Mouse (Mus musculus) mouse embryonic stem cell (cell line): ENCODE measurements around the gene Pdk4.

Experiments
- in situ Hi-C, 2 experiments: fragments of 300-500 bp; cut with MboI; formaldehyde crosslinking; loops; 1 replicate in 1 of 2; 3 replicates in 1 of 2; pipeline ENCODE4 v1.14.3; 2019 to 2020; ENCODE audit warnings: low sequenced_read_pairs in 2 of 2, low pct_unique_long_range_greater_than_20kb in 1 of 2, mixed read lengths in 1 of 2; ENCODE audit not compliant: unreplicated experiment in 1 of 2

Pdk4 gene

DNA sequence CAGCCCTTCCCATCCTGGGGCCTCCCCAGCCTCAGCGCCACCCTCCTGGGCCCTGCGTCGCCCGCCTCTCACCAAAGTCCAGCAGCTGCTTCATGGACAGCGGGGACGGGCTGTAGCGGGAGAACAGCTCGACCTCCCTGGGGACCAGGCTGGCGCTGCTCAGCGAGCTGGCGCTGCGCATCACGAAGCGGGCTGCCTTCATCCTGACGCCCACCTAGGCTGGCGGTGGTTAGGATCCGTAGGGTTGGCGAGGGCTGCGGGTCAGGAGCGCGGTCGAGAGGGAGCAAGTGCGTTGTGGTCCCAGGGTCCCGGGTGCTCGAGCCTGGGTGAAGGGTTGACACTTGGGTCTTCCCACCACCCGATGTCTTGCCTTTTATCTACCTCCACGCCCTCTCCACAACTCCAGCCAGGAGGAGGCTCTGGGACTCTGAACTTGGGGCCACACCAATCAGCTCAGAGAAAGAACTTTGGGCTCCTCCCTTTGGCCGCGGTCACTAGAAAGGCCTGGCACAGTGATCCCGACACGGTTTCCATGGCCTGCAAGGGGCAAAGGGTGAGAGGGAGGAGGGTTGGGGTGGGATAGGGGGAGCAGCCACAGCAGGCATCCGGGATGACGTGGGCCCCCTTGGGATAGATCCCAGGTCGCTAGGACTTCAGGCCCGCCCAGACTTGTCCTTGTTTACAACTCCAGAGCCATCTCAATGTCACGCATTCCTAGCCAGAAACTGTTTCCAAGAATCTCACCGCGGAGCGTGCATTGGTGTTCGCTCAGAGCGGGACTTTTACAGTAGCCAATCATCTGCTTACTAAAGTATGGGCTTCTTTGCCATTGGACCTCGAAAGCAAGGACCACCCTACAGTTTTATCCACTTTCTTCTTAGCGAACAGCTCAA, at the start of gene Pdk4:
Pdk4 (minus strand) TSS at position 349 of the 893 bp plus-strand sequence.
- in situ Hi-C loops: no loop called here

DNA sequence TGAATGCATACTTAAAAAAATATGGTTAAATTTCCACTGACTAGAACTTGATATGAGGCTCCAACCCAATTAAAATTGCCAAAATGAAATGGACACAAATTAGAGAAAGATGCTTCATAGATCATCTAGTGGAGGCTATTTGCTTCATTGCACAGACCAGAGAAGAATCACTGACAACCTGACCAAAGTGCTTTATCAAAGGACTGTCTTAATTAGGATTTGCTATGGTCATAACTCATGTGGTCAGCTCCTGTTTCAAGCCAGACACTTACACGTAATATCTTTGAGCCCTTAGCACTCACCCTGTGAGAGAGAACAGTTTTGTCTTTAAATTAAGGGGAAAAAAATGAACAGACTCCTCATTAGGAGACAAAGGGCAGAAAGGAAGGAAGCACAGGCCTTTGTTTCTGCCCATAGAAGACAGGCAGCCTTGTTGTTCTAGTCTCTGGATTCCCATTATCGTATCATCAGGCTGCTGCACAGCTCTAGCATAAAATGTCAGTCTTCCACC, 41.8 kb upstream of the Pdk4 start:
- in situ Hi-C loops: no loop called here

DNA sequence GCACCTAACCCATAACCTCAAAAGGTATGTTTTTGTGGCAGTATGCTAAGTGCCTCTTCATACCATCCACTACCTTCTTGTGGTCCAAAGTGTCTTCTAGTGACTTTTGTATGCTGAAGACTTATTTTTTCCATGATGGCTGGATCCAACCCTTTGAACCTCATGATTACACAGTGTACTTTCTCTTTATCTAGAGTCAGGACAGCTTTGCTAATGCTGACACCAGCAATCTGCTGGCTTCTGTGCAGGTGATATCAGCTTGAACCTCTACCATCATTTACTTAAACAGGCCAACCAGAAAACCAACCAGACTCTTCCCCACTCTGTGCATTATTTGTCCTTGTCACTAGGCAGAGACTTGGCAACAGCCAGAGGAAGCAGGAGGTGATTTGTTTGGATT, 39.6 kb upstream of the Pdk4 start:
- in situ Hi-C loops: no loop called here

DNA sequence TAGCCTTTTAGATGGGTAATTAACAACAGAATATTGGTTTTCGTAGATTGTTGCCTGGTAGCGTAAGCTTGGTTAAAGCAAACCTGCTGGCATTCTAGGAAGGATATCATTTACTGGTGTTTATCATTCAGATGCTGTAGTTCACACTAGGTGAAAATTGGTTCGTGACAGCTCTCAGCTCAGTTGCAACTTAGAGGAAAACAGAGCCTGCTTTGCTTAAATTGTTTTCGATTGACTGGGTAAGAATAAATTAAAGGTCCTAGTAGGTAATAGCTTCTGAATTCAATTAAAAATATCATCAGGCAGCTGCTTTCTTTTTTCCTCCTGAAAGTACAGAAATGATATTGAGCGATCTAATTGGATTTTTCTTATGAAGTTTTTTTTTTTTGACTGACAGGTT, 21.0 kb upstream of the Pdk4 start:
- in situ Hi-C loops: no loop called here

DNA sequence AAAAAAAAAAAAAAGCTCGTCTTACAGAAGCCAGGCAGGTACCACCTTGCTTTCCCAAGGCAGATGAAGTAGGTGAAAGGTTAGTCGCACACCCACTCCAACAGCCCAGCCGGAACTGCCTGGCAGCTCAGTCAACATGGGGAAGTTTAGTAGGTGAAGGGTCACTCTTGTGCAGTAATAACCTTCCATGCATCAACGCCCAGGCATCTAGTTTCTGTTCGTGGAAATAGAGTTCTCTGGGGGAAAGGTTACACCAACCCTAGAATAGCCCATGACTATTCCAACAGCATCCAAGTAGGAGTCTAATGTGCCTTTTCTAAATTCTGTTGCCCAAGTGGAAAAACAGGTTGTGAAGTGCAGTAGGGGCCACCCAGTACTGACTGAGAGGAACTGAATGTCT, 13.6 kb upstream of the Pdk4 start:
- in situ Hi-C loops: no loop called here

DNA sequence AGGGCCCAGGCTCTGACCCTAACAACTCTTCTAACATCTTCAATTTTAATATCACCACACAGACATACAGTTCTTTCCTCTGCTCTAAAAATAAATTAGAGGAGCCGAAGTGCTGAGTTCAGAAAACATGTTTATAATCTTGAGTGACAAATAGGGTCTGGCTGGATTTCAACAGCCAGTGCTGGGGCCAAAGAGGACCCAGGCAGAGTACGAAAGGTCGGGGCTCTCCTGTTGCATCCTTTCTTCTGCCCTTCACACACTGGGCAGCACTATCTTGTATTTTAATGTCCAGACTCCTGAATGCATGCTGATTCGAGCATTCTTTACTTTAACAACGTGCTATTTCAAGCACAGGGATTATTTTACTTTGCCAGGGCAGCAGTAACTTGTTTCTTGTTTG, 13.2 kb upstream of the Pdk4 start:
- in situ Hi-C loops: no loop called here

DNA sequence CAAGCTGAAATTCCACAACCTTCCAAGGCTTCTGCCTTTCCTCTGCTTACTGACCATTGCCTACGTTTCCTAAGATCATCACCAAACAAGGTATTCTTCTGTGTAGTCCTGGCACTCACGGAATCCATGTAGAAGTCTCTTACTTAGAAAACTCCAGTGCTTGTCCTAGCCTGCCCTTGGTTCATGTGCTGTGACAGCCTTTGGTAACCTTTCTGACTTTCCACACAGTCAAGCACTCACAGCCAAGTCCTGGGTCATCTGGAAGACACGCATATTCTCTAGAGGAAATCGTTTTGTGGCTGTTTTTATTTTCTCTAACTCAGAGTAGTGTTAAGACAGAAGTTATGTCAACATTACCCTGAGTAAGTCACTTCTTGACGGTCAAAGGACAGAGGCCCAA, 11.7 kb upstream of the Pdk4 start:
- in situ Hi-C loops: no loop called here

DNA sequence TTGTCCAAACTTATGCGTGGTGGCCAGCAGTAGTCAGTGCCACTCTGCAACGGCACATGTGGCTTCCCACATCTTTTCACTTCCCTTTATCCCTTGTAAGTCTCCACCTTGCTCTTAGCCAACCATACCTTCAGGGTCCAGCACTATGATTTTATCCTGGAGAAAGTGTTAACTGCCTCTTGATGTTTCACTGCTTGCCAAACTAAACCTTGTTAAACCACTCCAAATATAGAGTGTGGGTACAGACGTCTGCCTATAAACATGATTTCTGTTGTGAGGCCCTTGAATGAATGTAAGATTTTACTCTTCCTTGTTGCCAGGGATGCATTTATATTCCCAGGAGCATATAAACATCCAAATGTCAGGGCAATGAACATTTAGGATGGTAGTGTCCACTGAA, 10.2 kb upstream of the Pdk4 start:
- in situ Hi-C loops: no loop called here

DNA sequence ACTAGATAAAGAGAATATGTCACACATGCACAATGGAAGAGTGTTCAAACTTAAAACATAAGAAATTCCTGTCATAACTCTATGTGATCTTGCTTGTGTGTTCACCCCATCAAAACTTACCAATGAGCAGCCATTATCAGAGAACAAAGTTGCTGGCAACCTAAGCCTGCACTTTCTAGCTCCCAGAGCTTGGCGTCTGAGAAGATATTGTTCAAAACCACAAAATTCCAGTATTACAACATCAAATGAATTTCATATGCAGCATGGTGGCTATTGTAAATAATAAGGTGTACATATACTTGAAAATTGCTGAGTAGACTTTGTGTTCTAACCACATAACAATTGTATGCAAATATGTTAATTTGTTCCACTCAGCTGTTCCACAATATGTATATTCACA, 6.7 kb upstream of the Pdk4 start:
- in situ Hi-C loops: loop anchor here in 1 of 2 experiments (5.0 kb wide), 1 partner anchor 39 kb away; no protein-coding TSS in a partner anchor

DNA sequence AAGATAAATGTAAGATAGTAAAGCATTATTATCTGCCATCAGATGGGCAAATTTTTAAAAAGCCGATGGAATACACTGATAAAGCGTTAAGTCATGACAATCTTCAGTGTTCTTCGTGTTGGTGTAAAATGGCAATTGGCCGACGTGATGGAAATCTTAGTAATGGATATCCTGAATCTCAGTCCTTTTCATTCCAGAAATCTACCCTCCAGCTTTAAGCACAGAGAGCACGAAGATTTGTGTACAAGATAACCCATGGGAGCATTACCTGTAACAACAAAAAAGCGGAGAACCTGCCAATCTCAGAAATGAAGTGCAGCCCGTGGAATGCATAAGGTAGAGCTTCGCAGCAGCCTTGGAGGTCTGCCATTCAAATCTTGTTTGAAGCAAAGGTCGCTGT, 5.4 kb upstream of the Pdk4 start:
- in situ Hi-C loops: loop anchor here in 1 of 2 experiments (5.0 kb wide), 1 partner anchor 41 kb away; no protein-coding TSS in a partner anchor

DNA sequence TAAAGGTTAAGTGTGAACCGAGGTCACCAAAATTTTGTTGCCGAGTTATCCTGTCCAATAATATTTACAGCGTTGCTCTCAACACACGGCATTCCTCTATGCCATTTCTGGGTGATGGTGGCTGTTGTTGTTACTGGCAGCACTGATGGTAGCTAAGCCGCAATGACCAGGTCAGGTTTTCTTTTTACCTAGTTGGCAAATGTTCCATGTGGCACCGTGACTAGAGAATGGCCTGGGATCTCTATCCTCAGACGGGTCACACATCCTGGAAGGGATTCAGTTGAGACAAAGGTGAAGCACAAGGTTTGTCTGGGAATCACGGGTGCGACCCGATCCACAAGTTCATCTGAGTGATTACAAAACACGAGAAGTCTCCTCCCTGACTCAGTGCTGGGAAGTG, 2.6 kb upstream of the Pdk4 start:
- in situ Hi-C loops: no loop called here

DNA sequence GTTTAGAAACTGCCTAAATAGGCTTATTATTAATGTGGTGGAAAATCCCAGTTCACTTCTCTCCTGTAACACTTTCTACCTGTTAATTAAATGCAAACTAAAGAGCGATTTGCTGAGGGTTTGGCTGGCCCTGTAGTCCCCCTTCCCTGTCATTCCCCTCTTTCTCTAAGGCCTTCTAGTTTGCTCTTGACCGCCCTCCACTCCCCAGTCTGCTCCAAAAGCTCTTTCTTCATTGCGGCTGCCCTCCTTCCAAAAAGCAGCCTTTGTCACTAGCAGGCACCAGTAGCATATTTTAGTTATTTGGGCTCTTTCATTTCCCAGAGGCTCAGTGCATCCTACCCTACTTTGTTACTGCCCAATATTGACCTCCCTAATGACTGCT, 736 bp upstream of the Pdk4 start:
- in situ Hi-C loops: no loop called here

DNA sequence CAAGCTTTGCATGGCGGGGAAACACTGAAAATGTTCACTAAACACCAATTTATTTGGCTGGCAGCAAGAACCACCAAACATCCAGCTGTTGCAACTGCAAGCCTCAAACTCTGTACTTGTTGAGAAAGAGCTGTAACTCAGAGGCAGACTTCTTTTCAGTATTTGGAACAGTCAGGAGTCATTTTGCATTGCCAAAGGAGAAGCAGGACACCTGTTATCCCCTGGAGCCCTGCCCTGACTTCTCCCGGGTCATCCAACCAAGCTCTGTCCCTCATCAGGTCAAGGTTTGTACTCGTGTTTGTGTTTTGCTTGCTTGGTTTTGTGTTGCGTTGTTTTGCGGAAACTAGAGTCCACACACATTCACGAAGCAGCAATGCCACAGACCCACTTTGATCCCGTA, 11.1 kb downstream of the Pdk4 start:
- in situ Hi-C loops: no loop called here

DNA sequence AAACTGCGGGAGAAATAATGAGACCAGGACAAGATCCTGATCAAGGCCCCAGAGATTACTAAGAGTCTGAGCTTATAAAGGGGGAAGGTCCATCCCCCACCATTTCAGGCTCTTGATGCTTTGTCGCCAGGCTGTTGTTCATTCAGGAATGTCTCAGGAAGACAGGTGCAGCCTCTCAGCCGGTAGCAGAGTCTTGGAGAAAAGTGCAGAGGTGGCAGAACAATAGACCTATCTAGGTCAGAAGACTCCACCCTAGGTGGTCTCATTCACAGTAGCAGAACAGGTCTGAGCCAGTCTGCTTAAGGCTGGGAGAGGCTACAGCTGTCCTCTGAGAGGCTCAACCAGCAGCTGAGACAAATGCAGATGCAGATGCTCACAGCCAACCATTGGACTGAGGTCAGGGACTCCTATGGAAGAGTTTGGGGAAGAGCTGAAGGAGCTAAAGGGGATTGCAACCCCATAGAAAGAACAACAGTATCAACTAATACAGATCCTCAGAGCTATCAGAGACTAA, 13.8 kb downstream of the Pdk4 start:
- in situ Hi-C loops: no loop called here

DNA sequence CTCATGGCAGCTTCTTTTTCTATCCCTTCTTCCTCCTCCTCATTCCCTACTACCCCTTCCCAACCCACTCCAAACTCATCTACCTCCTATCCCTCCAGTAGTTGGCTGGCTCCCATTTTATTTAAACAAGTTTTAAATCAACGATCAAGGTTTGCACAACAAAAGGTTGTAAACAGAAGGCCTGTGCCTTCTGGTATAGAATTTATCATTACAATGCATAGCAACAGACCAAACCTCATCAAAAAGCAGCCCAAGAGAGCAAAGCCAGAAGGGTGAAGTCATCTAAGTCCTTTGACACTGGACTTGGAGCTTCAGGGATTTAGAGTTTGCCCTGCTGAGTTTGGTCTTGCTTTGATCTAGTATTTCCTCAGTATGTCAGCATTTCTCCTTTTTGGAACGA, 15.0 kb downstream of the Pdk4 start:
- in situ Hi-C loops: no loop called here

DNA sequence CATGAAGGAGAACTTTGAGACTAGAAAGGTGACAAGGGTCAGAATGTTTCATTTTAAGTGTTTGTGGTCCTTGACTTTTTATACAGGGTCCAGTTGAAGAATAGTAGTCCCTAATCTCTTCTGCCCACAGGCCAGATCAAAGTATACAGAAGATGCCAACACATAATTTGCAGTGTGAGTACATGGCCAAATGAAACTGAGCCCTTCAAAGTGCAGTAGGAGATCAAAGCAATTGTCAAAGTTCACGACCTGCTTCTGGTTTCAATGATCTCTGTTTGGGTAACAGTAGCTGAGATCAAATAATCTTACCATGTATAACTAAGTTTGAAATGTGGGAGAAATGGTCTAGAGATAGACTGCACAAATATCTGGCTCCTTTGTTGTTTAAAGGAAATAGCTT, 22.1 kb downstream of the Pdk4 start:
- in situ Hi-C loops: no loop called here

DNA sequence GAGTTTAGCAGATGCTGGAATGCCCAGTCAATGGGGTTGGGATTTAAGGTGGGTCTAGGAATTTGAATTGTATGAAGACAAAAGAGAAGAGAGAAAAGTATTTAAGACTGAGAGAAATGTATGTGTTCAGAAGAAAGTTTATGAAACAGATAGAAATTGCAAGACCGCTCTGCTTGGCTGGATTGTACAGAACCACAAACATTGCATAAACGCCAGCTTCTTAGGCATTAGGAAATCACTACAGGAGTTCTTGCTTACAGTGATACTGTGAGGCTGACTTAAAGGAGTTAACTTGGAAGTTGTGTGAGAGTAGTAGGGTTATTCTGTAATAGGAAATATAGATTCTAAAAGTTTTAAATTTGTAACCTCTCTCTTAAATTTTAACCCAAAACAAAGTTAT, 23.4 kb downstream of the Pdk4 start:
- in situ Hi-C loops: no loop called here

DNA sequence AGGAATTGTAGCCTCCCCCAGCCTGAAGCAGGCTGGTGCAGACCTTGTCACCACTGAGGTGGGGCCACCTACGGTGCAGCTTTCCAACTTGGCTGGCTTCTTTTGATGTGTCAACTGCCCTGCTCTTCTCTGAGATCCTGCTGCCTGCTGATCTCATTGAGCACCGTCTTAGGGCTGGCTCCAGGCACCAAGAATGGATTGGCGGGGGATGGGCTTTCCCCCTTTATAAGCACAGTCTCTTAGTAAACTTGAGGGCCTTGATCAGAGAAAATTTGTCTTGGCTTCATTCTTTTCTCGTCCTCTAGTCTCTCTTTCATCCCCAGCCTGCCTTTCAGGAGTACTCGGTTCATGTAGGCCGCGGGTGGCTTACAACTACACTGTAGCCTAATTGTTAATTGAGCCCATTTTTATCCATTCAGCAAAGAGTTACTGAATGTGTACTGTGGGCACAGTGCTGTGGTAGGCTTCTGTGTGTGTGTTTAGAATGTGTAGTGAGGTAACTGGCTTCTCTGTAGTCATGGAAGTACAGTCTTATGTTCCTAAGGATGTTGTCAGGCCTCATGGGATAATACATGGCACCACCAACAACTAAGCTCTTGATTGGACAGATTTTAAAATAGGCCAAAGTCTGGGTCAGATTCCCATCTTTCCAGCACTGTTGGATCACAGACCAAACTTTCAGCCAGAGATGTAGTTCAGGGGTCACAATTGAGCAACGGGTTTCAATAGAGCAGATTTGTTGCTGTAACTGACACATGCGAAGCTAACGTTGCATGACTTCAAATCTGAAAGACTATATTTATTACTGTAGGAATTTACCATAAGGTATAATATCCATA, 25.4 kb downstream of the Pdk4 start:
- in situ Hi-C loops: no loop called here

DNA sequence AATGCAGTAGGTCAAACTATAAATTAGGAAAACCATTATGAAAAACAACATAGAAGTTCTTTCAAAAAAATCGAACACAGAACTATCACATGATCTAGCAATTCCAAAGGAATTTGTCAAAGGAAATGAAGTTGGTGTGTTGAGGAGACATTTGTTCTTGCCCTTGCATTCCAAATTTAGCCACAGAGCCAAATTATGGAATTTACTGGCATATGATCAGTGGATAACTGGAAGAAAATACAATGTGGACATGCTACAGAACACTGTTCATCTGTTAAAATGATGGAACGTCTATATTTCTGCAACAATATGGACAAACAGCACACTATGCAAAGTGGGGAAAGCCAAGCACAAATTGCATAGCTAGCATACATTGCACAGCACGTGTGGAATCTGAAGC, 40.3 kb downstream of the Pdk4 start:
- in situ Hi-C loops: no loop called here
